Mouse (Mus musculus) MEL (cell line): Measurements from ENCODE around the gene Mesp2. TPM values are rescaled to one million over a fixed set of nuclear protein-coding genes. Genes with fewer than 3 reads are reported as not detected.

Experiments used
- DNase-seq: peaks from one replicate; pipeline ENCODE4 v3.0.0; 2011; ENCODE audit warnings: low read depth, low spot score
- H3K27ac ChIP-seq: 2 replicates; pipeline ENCODE4 v1.5.1; 2012; ENCODE audit warnings: low read depth, mild to moderate bottlenecking, control low read depth, low read length, moderate library complexity; ENCODE audit not compliant: control insufficient read depth
- H3K27me3 ChIP-seq, 2 experiments: fragments of 150-350 bp in 1 of 2; sonication (generic) in 1 of 2; 2 replicates each; pipeline ENCODE4 v1.6.1; 2012; ENCODE audit warnings: low read length in 2 of 2, mild to moderate bottlenecking in 2 of 2, improper control_type of control experiment in 1 of 2, moderate library complexity in 1 of 2; ENCODE audit not compliant: insufficient read depth in 2 of 2, control insufficient read depth in 1 of 2
- H3K36me3 ChIP-seq, 2 experiments: 2 replicates each; pipeline ENCODE4 v1.6.1; 2012 to 2014; ENCODE audit warnings: low read length in 2 of 2, improper control_type of control experiment in 1 of 2, inconsistent platforms in 1 of 2, mild to moderate bottlenecking in 1 of 2; ENCODE audit not compliant: insufficient read depth in 2 of 2, control insufficient read depth in 1 of 2
- H3K4me1 ChIP-seq, 2 experiments: fragments of 150-350 bp in 1 of 2; sonication (generic) in 1 of 2; 2 replicates each; pipeline ENCODE4 v1.6.1; 2012; ENCODE audit warnings: low read length in 2 of 2, improper control_type of control experiment in 1 of 2, mild to moderate bottlenecking in 1 of 2; ENCODE audit not compliant: insufficient read depth in 2 of 2, control insufficient read depth in 1 of 2
- H3K4me3 ChIP-seq, 2 experiments: fragments of 150-350 bp in 1 of 2; sonication (generic) in 1 of 2; 2 replicates each; pipeline ENCODE4 v1.5.1; 2012; ENCODE audit warnings: low read depth in 2 of 2, low read length in 2 of 2, mild to moderate bottlenecking in 2 of 2, moderate library complexity in 2 of 2, control low read depth in 1 of 2, improper control_type of control experiment in 1 of 2; ENCODE audit not compliant: control insufficient read depth in 1 of 2, insufficient read depth in 1 of 2
- H3K79me2 ChIP-seq: 2 replicates; pipeline ENCODE4 v1.6.1; 2012; ENCODE audit warnings: mild to moderate bottlenecking, low read length, moderate library complexity; ENCODE audit not compliant: control insufficient read depth, poor library complexity, insufficient read depth
- H3K9ac ChIP-seq: 2 replicates; pipeline ENCODE4 v1.6.1; 2012; ENCODE audit warnings: low read depth, mild to moderate bottlenecking, control low read depth, low read length, moderate library complexity; ENCODE audit not compliant: control insufficient read depth, poor library complexity, severe bottlenecking
- H3K9me3 ChIP-seq: fragments of 150-350 bp; sonication (generic); replicated peaks from 2 replicates; pipeline ENCODE4 v1.6.1; 2012; ENCODE audit warnings: mild to moderate bottlenecking, low read length, improper control_type of control experiment, moderate library complexity; ENCODE audit not compliant: insufficient read depth
- BHLHE40 ChIP-seq: IDR thresholded peaks from 2 replicates; pipeline ENCODE4 v1.6.1; 2012; ENCODE audit warnings: low read depth, mild to moderate bottlenecking, inconsistent platforms, low read length, improper control_type of control experiment, borderline replicate concordance
- CHD2 ChIP-seq: IDR thresholded peaks from 2 replicates; pipeline ENCODE4 v1.6.1; 2011; ENCODE audit warnings: low read length, improper control_type of control experiment
- CTCF ChIP-seq, 3 experiments: IDR thresholded peaks in 2 of 3; conservative IDR thresholded peaks in 1 of 3; 2 replicates each; pipeline ENCODE4 v1.5.1; 2011 to 2012; ENCODE audit warnings: low read length in 3 of 3, low read depth in 2 of 3, mild to moderate bottlenecking in 2 of 3, improper control_type of control experiment in 1 of 3, inconsistent platforms in 1 of 3, mixed read lengths in 1 of 3, moderate library complexity in 1 of 3; ENCODE audit not compliant: control insufficient read depth in 1 of 3, insufficient read depth in 1 of 3, poor library complexity in 1 of 3, severe bottlenecking in 1 of 3
- E2F4 ChIP-seq: IDR thresholded peaks from 2 replicates; pipeline ENCODE4 v1.6.1; 2011; ENCODE audit warnings: low read depth, low read length, improper control_type of control experiment, borderline replicate concordance
- ELF1 ChIP-seq: IDR thresholded peaks from 2 replicates; pipeline ENCODE4 v1.6.1; 2014; ENCODE audit warnings: low read depth, mild to moderate bottlenecking, inconsistent platforms, low read length, improper control_type of control experiment, moderate library complexity
- EP300 ChIP-seq, 2 experiments: IDR thresholded peaks; 2 replicates each; pipeline ENCODE4 v1.6.1; 2011; ENCODE audit warnings: improper control_type of control experiment in 2 of 2, low read length in 2 of 2, low read depth in 1 of 2, mild to moderate bottlenecking in 1 of 2
- ETS1 ChIP-seq: IDR thresholded peaks from 2 replicates; pipeline ENCODE4 v1.6.1; 2012; ENCODE audit warnings: low read depth, mild to moderate bottlenecking, inconsistent platforms, low read length, improper control_type of control experiment, moderate library complexity
- GABPA ChIP-seq: IDR thresholded peaks from 2 replicates; pipeline ENCODE4 v1.6.1; 2012; ENCODE audit warnings: low read depth, mild to moderate bottlenecking, inconsistent platforms, low read length, improper control_type of control experiment, moderate library complexity
- GATA1 ChIP-seq: IDR thresholded peaks from 2 replicates; pipeline ENCODE4 v1.6.1; 2011; ENCODE audit warnings: low read depth, low read length, improper control_type of control experiment
- HCFC1 ChIP-seq: IDR thresholded peaks from 2 replicates; pipeline ENCODE4 v1.6.1; 2012; ENCODE audit warnings: low read depth, mild to moderate bottlenecking, inconsistent platforms, low read length, improper control_type of control experiment, moderate library complexity
- JUND ChIP-seq: IDR thresholded peaks from 2 replicates; pipeline ENCODE4 v1.6.1; 2011; ENCODE audit warnings: low read depth, mild to moderate bottlenecking, improper control_type of control experiment, low read length
- KAT2A ChIP-seq: conservative IDR thresholded peaks from 2 replicates; pipeline ENCODE4 v1.6.1; 2012; ENCODE audit warnings: low read depth, low read length, improper control_type of control experiment, inconsistent platforms
- MAFK ChIP-seq: IDR thresholded peaks from 2 replicates; pipeline ENCODE4 v1.6.1; 2011; ENCODE audit warnings: low read depth, mild to moderate bottlenecking, low read length, improper control_type of control experiment, borderline replicate concordance
- MAX ChIP-seq: IDR thresholded peaks from 2 replicates; pipeline ENCODE4 v1.6.1; 2011; ENCODE audit warnings: low read length, improper control_type of control experiment
- MAZ ChIP-seq: IDR thresholded peaks from 2 replicates; pipeline ENCODE4 v1.6.1; 2012; ENCODE audit warnings: low read depth, mild to moderate bottlenecking, inconsistent platforms, low read length, improper control_type of control experiment
- MYB ChIP-seq: IDR thresholded peaks from 2 replicates; pipeline ENCODE4 v1.6.1; 2011; ENCODE audit warnings: mild to moderate bottlenecking, low read depth, low read length, improper control_type of control experiment
- NELFE ChIP-seq: IDR thresholded peaks from 2 replicates; pipeline ENCODE4 v1.6.1; 2011; ENCODE audit warnings: low read depth, low read length, improper control_type of control experiment
- NRF1 ChIP-seq: IDR thresholded peaks from 2 replicates; pipeline ENCODE4 v1.6.1; 2014; ENCODE audit warnings: low read depth, mild to moderate bottlenecking, inconsistent platforms, low read length, improper control_type of control experiment, moderate library complexity; ENCODE audit not compliant: poor library complexity, insufficient read depth, severe bottlenecking
- POLR2AphosphoS2 ChIP-seq: IDR thresholded peaks from 2 replicates; pipeline ENCODE4 v1.6.1; 2011; ENCODE audit warnings: low read length, improper control_type of control experiment
- RCOR1 ChIP-seq: IDR thresholded peaks from 2 replicates; pipeline ENCODE4 v1.6.1; 2012; ENCODE audit warnings: low read depth, mild to moderate bottlenecking, inconsistent platforms, low read length, improper control_type of control experiment
- SIN3A ChIP-seq: IDR thresholded peaks from 2 replicates; pipeline ENCODE4 v1.6.1; 2012; ENCODE audit warnings: low read length, improper control_type of control experiment, inconsistent platforms
- SMC3 ChIP-seq: IDR thresholded peaks from 2 replicates; pipeline ENCODE4 v1.6.1; 2011; ENCODE audit warnings: low read depth, low read length, improper control_type of control experiment
- TAL1 ChIP-seq: IDR thresholded peaks from 2 replicates; pipeline ENCODE4 v1.6.1; 2012; ENCODE audit warnings: mild to moderate bottlenecking, inconsistent platforms, low read length, moderate library complexity, mixed read lengths
- TBP ChIP-seq: IDR thresholded peaks from 2 replicates; pipeline ENCODE4 v1.8.0; 2011; ENCODE audit warnings: low read depth, low read length, improper control_type of control experiment
- TCF12 ChIP-seq: IDR thresholded peaks from 2 replicates; pipeline ENCODE4 v1.6.1; 2014; ENCODE audit warnings: low read depth, mild to moderate bottlenecking, inconsistent platforms, low read length, improper control_type of control experiment, moderate library complexity
- UBTF ChIP-seq: IDR thresholded peaks from 2 replicates; pipeline ENCODE4 v1.6.1; 2012; ENCODE audit warnings: low read depth, mild to moderate bottlenecking, inconsistent platforms, low read length, improper control_type of control experiment, moderate library complexity, borderline replicate concordance; ENCODE audit not compliant: insufficient read depth
- USF1 ChIP-seq: IDR thresholded peaks from 2 replicates; pipeline ENCODE4 v1.6.1; 2014; ENCODE audit warnings: low read depth, mild to moderate bottlenecking, inconsistent platforms, low read length, improper control_type of control experiment, moderate library complexity
- ZNF384 ChIP-seq: IDR thresholded peaks from 2 replicates; pipeline ENCODE4 v1.6.1; 2012; ENCODE audit warnings: low read depth, mild to moderate bottlenecking, inconsistent platforms, low read length, improper control_type of control experiment
- polyA plus RNA-seq, 2 experiments: library from polyadenylated mRNA; stranded (reverse) in 1 of 2; unstranded in 1 of 2; fragments of >175 nt in 1 of 2; fragments of >200 nt in 1 of 2; gene quantifications; 2 replicates each; pipeline versions ENCODE4 v1.2.1 to v1.2.4; 2012; ENCODE audit warnings: low replicate concordance in 2 of 2, low read depth in 1 of 2; ENCODE audit not compliant: insufficient read length in 2 of 2, insufficient read depth in 1 of 2, missing spikeins in 1 of 2
- total RNA-seq: library from RNA; depleted of rRNA; stranded (reverse); fragments of 300-350 nt; gene quantifications from 2 replicates; pipeline ENCODE4 v1.2.3, GENCODE M21; 2012

The Mesp2 gene
- total and polyA plus RNA-seq, 3 experiments, result not detected

DNA sequence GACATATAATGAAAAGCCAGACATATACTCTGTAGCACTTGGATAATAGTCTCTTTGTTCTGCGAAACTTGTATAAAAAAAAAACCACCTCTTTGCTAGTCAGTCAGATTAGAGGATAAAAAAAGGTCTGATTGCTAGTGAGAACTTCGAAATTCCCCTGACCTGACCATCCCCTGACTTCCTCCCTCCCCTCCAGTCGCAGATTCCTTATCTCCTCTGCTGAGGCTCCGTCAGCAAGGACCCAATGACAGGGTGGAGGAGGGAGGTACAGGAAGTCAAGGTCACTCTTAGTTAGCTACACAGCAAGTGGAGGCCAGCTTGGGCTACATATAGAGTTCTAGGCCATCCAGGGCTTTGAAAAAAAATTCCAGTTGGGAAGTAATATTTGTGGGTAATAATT, 9.0 kb downstream of the Mesp2 start:
- Histone ChIP-seq H3K27ac (peak overlapping the region; percentile 36; the same call in 1 of the 2 replicates), H3K4me1 (peaks cover 12 to 15% of the 10 kb centered on the region in 2 experiments), H3K36me3 (peaks cover 0 to 11% of the 10 kb centered on the region in 2 experiments; a peak in 2 of 4 replicates), H3K27me3 (no peaks in the 10 kb centered on the region), H3K4me3 (no peak overlapping the region), H3K9ac (peak overlapping the region; percentile 17; the same call in 1 of the 2 replicates), H3K79me2 (no peaks in the 10 kb centered on the region), H3K9me3 (no peaks in the 10 kb centered on the region)
- DNase-seq, result peak; percentile 61
- TF ChIP-seq MAX (no peak), MAZ (peak; percentile 64; the same call in 1 of the 2 replicates), JUND (no peak), TAL1 (no peak), HCFC1 (0 out of 2 replicates have a peak, but pooled peaks have one; percentile 31), RCOR1 (peak; percentile 36; the same call in 1 of the 2 replicates), ELF1 (0 out of 2 replicates have a peak, but pooled peaks have one; percentile 15), TCF12 (no peak), GATA1 (peak; percentile 85), E2F4 (no peak), USF1 (no peak), KAT2A (no peak), EP300 (IDR thresholded peaks at IDR 0.05; ENCODE audit: low read depth in 1 of 2, low read length in 2 of 2) (peak; percentile 25 to 59; a peak in 3 of 4 replicates), SIN3A (no peak), ETS1 (peak; percentile 33; the same call in 1 of the 2 replicates), SMC3 (no peak), ZNF384 (peak; percentile 68), NRF1 (no peak), MYB (no peak), POLR2AphosphoS2 (no peak)
- TF ChIP-seq, all 39 proteins: peak for 8

DNA sequence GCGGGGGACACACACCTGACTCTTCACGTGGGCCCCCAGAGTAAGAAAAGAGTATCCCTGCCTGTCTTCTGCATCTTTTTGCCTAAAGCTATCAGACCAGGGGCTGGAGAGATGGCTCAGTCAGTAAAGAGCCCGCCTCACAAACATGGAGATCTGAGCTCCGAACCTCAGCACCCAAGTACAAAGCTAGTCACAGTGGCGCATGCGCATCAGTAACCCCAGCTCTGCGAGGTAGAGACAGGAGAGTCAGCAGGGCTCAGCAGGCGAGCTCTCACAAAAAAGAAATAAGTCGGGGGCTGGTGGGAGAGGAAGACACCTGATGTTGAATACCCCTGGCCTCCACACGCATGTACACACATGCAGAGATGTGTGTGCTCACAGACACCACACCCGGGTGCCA, 9.5 kb downstream of the Mesp2 start:
- DNase-seq, result no peak
- H3K27me3 ChIP-seq, result no peaks in the 10 kb centered on the region
- H3K9me3 ChIP-seq, result no peaks in the 10 kb centered on the region
- H3K27ac ChIP-seq, result peak overlapping the region; percentile 36; the same call in 1 of the 2 replicates
- TF ChIP-seq CTCF (IDR thresholded peaks at IDR 0.05 in 2 of 3, conservative IDR thresholded peaks at IDR 0.05 in 1 of 3; ENCODE audit: control insufficient read depth in 1 of 3, insufficient read depth in 1 of 3, low read depth in 2 of 3, low read length in 3 of 3, poor library complexity in 1 of 3, severe bottlenecking in 1 of 3) (no peak), NRF1 (no peak), UBTF (no peak), EP300 (IDR thresholded peaks at IDR 0.05; ENCODE audit: low read depth in 1 of 2, low read length in 2 of 2) (no peak), CHD2 (no peak), NELFE (no peak), BHLHE40 (no peak), RCOR1 (no peak), GATA1 (no peak), SIN3A (no peak), MAFK (no peak), GABPA (no peak), SMC3 (no peak), TBP (no peak)
- no peaks in the 10 kb centered on the region for H3K79me2 ChIP-seq
- H3K36me3 ChIP-seq, result peaks cover 0 to 11% of the 10 kb centered on the region in 2 experiments; a peak in 2 of 4 replicates
- H3K4me3 ChIP-seq, result no peak overlapping the region
- H3K4me1 ChIP-seq, result peaks cover 8 to 15% of the 10 kb centered on the region in 2 experiments
- H3K9ac ChIP-seq, result peak overlapping the region; percentile 17; the same call in 1 of the 2 replicates
